Mouse (Mus musculus) CH12F3 (cell line): ENCODE data around the gene Tmem33.

Experiments used
- in situ Hi-C: fragments of 300-500 bp; cut with MboI; formaldehyde crosslinking; loops from 2 replicates; pipeline ENCODE4 v1.14.3; 2020; ENCODE audit warnings: low sequenced_read_pairs

Tmem33 gene

DNA sequence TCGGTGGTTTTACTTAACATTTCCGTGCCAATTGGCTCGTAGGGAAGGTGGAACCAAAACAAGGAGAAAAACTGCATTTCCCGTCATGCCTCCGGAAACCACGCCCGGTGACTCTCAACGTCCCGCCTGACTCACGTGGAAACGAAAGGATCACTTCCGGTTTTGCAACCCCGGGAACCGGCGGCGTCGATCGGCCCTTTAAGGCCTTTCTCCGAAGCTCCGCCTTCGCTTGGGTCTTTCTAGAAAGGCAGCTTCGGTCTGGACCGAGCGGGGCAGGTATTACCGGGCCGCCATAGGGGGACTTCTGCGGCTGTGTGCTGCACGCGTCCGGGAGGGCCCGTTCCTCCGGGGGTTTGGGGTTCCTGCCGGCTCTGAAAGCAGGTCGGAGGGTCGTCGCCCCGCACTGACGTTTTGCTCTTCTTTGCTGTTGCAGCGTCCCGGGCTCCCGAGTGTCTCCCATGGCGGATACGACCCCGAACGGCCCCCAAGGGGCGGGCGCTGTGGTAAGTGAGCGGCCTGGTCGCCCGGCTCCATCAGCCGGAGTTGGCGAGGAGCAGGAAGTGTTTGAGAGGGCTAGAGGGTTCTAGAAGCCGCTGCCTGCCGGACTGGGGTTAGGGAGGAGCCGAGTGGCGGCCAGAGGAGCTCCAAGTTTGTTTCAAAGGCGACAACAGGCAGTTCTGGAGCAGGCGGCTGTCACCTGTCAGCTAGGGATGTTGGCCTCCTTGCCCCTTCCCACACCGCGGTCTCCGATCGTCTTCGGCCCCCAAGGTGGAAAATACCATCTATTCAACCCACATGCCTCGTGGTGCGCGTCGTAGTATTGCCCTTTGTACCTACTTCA, at the start of gene Tmem33:
Gene Tmem33, plus strand, starts transcription at position 35 of the 841 bp plus-strand sequence.
- in situ Hi-C loops, result no loop called here

DNA sequence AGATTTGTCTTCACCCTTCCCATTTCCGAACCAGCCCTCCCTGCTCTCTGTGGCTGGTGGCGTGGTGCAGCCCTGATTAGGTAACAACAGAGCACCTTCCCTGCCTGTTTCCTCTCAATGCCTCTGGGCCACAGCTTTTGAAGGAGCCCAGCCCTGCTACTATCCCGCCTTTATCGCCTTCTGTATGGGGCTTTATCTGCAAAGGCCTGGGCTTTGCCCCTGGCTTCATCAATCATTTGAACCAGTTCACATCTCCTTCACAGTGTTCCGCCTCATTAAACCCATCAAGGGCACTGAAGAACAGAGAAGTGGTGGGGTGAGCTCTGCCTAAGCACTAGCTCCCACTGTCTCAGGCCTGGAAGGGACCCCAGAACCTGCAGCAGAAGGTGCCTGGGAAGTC, 47.2 kb upstream of the Tmem33 start:
- in situ Hi-C loops, result no loop called here

GRCm38 (mm10) chr5:67215121-67216030, 45.0 kb upstream of the Tmem33 start:
- in situ Hi-C loops, result no loop called here

- in situ Hi-C loops, result no loop called here
Measured at GRCm38 (mm10) chr5:67216031-67216778, 44.2 kb upstream of the Tmem33 start.

DNA sequence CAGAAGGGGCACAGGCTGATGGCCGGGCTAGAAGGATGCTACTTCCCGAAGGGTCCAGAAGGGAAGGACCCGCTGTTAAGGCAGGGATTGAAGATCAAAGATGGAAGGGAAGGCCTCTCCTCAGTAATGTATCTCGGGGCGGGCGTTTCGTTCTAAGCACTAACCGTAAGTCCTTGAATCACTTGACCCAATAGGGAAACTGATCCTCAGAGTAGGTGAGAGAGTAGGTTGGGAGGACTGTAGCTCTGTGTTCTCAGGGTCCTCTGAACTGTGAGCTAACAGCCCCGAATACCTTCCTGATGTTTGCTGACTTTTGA, 43.6 kb upstream of the Tmem33 start:
- in situ Hi-C loops, result no loop called here

GRCm38 (mm10) chr5:67221901-67222300, 38.5 kb upstream of the Tmem33 start:
- in situ Hi-C loops, result no loop called here

DNA sequence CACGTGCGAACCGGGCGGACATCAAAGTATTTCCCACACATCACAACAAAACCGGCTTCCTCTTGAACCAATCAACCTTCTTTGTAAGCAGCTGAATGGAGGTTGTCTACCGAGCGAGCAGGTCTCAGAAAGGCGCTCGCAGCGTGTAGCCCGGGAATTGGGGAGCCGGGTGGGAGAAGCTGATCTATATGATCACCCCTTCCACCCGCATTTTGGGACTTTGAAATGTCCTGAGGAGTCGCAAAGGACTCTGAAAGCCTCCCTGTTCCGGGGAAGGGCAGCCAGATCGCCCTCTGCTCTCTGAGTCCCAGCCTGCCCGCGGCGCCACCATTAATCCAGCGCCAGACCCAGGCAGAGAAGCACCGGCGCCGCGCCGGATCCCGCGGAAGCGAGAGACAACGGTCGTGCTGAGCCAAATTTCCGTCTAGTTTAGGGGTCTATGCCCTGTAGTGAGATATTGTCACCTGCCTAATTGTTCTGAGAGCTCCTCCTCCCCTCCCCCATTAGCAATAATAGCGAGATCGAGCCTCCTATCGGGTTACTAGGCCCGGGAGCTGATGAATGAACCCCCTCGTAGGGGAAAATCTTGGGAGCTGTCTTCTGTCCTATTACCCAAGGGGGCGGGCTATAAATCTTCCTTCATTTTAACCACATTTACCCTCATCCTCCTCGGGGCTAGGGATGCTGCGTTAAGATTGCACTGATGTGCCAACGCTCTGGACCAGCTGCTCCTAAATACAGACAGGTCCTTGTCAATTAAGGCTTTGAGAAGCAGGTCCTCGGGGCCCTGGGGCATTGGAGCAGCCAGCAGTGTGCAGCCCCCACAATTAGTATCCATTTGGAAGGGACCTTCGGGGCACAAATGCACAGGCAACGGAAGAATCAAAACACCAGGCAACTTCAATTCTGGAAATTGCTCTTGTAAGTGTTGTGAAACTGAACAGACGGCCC, 37.6 kb upstream of the Tmem33 start:
- in situ Hi-C loops, result no loop called here

GRCm38 (mm10) chr5:67223391-67224121, 36.8 kb upstream of the Tmem33 start:
- in situ Hi-C loops, result no loop called here

DNA sequence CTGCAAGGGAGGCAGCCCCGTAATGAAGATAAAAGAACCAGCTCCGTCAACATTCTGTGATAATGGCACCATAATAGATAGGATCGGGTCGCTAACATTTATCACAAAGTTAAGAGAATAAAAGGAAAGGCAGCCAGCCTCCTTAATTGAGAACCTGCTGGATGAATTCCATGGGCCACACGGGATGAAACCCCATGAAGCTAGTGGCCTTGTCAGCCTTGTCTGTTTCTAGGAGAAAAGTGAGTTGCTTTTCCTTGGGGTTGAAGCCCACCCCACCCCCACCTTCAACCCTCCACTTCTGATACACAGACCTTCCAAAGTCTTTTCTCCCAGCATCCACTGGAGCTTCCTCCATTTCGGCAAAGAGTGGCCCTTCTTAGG, 36.3 kb upstream of the Tmem33 start:
- in situ Hi-C loops, result no loop called here

DNA sequence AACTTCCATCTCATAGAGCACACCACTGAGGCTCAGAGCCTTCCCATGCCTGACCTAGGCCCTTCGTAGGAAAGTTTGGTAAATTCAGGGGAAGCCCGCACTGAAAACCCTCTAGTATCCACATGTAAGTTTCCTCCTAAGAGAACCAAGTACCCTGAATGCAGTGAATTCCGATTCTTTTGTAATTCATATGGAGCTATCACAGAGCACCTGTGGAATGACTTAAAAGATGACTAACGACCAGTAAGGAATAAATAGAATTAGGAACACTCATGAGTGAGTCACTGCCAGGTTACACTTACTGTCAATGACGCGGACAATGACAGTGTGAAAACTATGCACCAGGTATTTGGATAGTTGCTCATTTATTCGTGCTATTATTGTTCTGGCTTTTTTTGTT, 34.6 kb upstream of the Tmem33 start:
- in situ Hi-C loops, result no loop called here

DNA sequence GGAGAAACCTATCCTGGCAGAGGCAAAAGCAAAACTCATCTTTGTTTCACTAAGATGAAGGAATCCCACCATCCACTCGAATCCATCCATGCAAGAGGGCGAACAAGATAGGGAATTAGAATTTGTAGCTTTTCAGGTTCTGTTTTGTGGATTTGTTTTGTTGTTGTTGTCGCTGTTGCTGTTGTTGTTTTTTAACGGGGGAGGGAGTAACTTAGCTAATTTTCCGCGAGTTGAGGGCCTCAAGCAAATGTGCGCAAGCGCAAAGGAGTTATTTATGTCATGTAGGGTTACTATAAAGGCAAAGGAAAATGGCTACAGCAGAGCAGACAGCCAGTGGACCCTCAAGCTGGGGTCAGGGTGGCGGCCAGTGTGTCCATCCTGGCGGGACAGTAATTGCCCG, 33.1 kb upstream of the Tmem33 start:
- in situ Hi-C loops, result no loop called here

DNA sequence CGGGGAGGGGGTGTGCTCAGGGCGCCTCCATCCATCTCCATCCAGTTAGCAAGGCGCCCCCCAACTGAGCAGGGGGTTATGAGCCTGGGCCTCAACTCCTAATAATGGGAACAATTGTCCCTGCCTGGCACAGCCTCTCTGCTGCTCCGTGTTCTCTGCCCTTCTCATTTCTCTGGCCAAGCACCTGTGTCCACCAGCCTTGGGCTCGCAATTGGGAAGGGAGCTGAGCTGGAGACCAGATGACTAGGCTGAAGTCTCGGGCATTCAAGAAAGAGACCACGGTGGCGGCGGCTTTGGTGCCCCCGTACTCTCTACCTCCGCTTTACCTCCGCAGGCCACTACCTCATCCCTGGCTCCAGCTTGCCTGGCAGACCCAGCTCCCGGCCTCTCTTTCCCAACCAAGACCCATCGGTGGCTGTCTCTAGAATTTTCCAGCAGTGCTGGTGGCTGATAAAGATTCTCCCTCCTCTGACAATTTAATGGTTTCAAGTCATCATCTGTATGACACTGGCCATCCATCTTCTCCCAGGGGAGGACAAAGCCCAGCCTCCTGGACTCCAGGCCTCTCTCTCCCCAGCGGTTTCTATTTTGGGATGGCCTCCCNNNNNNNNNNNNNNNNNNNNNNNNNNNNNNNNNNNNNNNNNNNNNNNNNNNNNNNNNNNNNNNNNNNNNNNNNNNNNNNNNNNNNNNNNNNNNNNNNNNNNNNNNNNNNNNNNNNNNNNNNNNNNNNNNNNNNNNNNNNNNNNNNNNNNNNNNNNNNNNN, 32.5 kb upstream of the Tmem33 start:
- in situ Hi-C loops, result no loop called here

GRCm38 (mm10) chr5:67234682-67235081, 25.7 kb upstream of the Tmem33 start:
- in situ Hi-C loops, result no loop called here

DNA sequence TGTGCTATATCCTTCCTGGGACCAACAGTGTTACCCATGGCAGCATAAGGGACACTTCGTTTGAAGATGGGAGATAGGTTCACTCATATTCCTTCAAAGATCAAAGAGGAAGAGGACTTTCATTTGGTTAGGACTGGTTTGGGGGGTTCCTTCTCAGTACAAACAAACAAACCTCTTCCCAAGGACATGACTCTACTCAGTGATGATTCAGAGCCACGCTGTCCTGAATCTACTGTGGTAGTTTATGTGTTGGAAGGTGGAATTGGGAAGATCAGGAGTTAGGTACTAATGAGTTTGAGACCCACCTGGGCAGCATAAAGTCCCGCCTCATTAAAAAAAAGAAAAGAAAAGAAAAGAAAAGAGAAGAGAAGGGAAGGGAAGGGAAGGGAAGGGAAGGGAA, 24.9 kb upstream of the Tmem33 start:
- in situ Hi-C loops, result no loop called here

DNA sequence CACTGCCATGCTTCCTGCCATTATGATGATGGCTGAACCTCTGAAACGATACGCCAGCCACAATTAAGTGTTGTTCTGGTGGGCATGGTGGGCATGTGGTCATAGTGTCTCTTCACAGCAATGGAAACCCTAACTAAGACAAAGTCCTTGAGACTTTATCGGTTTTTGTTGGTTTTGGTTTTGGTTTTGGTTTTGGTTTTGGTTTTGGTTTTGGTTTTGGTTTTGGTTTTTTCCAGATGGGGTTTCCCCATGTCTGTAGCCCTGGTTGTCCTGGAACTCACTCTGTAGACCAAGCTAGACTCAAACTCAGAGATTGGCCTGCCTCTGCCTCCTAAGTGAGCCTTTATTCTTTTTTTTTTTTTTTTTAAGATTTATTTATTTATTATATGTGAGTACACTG, 23.8 kb upstream of the Tmem33 start:
- in situ Hi-C loops, result no loop called here

GRCm38 (mm10) chr5:67238303-67238702, 22.1 kb upstream of the Tmem33 start:
- in situ Hi-C loops, result no loop called here

GRCm38 (mm10) chr5:67241713-67242112, 18.7 kb upstream of the Tmem33 start:
- in situ Hi-C loops, result no loop called here

DNA sequence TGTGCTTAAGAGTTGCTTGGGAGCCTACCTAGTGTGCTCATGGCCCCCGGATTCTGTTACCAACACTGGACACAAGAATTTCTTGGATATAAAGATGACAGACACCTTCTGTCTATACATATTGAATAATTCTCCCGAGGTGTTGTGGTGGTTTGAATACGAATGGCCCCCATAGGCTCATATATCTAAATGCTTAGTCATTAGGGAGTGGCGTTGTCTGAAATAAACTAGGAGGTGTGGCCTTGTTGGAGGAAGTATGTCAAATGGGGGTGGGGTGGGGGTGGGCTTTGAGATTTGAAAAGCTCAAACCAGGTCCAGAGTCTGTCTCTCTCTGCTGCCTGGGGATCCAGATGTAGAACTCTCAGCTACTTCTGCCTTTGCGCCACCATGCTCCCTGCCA, 17.1 kb upstream of the Tmem33 start:
- in situ Hi-C loops, result no loop called here

GRCm38 (mm10) chr5:67252261-67252660, 8.1 kb upstream of the Tmem33 start:
- in situ Hi-C loops, result no loop called here
